Mouse (Mus musculus) neural tube, embryonic 11.5 days (tissue): Measurements from ENCODE around the gene Ifitm6. TPM values are rescaled to one million over a fixed set of nuclear protein-coding genes. Genes with fewer than 3 reads are reported as not detected.
"Not testable (repeated sequence)": the region's sequence is repeated elsewhere in the genome, so short reads cannot be mapped to it uniquely, and the experiment has no call there.

Experiments used
- ATAC-seq: fragments of 200-750 bp; cut with Nextera tagmentation; 2 replicates; pipeline ENCODE4 v1.8.0; 2017; ENCODE audit warnings: moderate number of reproducible peaks, mild to moderate bottlenecking, moderate TSS enrichment, moderate library complexity; ENCODE audit not compliant: insufficient read depth, low FRiP score, low TSS enrichment
- DNase-seq: peaks from one replicate; pipeline ENCODE4 v3.0.0-alpha.2; 2015; ENCODE audit warnings: low spot score
- H3K27ac ChIP-seq: fragments of 300-500 bp; sonication (generic); 2 replicates; pipeline ENCODE4 v1.5.1; 2014; ENCODE audit warnings: low read depth, mild to moderate bottlenecking, low read length
- H3K27me3 ChIP-seq: fragments of 300-500 bp; sonication (generic); 2 replicates; pipeline ENCODE4 v1.6.1; 2014; ENCODE audit warnings: mild to moderate bottlenecking, low read length, mixed read lengths; ENCODE audit not compliant: control insufficient read depth, insufficient read depth
- H3K36me3 ChIP-seq: fragments of 300-500 bp; sonication (generic); 2 replicates; pipeline ENCODE4 v1.6.1; 2014; ENCODE audit warnings: mild to moderate bottlenecking, low read length, moderate library complexity, mixed read lengths; ENCODE audit not compliant: control insufficient read depth, insufficient read depth
- H3K4me1 ChIP-seq: fragments of 300-500 bp; sonication (generic); 2 replicates; pipeline ENCODE4 v1.6.1; 2014; ENCODE audit warnings: low read length, mixed read lengths; ENCODE audit not compliant: control insufficient read depth, insufficient read depth
- H3K4me2 ChIP-seq: fragments of 300-500 bp; sonication (generic); 2 replicates; pipeline ENCODE4 v1.6.1; 2014; ENCODE audit warnings: low read depth, mild to moderate bottlenecking, moderate library complexity
- H3K4me3 ChIP-seq: fragments of 300-500 bp; sonication (generic); 2 replicates; pipeline ENCODE4 v1.5.1; 2014; ENCODE audit warnings: low read depth, low read length
- H3K9ac ChIP-seq: fragments of 300-500 bp; sonication (generic); 2 replicates; pipeline ENCODE4 v1.6.1; 2014; ENCODE audit warnings: mild to moderate bottlenecking, low read length
- H3K9me3 ChIP-seq: fragments of 300-500 bp; sonication (generic); 2 replicates; pipeline ENCODE4 v1.6.1; 2016; ENCODE audit warnings: low read length; ENCODE audit not compliant: control insufficient read depth
- WGBS: fragments of 180-500 bp; shearing (Covaris S2); extraction: QIAGEN DNeasy Blood & Tissue Kit; methylation state at CpG from one replicate; pipeline ENCODE4 v1.1.7; 2014; 5-methylcytosine and 5-hydroxymethylcytosine counted together
- polyA plus RNA-seq: library from polyadenylated mRNA; unstranded; fragments of >200 nt; fragmentation: Nextera tagmentation; extraction: Ambion mirVana; gene quantifications from 2 replicates; pipeline ENCODE4 v1.2.1, GENCODE M21; 2014

The Ifitm6 gene
- not detected in 2 replicates for polyA plus RNA-seq

- not testable (repeated sequence) for ATAC-seq, H3K27me3 ChIP-seq
Observed at GRCm38 (mm10) chr7:141017824-141018223, at the start of gene Ifitm6. Gene Ifitm6, minus strand, starts transcription at chr7:141017924.

GRCm38 (mm10) chr7:141064576-141064975 lies 46.9 kb upstream of the Ifitm6 start:
- peaks cover 14% of the 10 kb centered on the region for H3K36me3 ChIP-seq
- no peaks in the 10 kb centered on the region for H3K9me3 ChIP-seq
- no peak for DNase-seq
- H3K27me3 ChIP-seq = no peaks in the 10 kb centered on the region
- H3K4me2 ChIP-seq = no peak overlapping the region
- 96% methylated on average over 7 of the region's 7 CpGs for WGBS
- no peak overlapping the region for H3K27ac ChIP-seq
- no peak overlapping the region for H3K9ac ChIP-seq
- H3K4me1 ChIP-seq = peaks cover 12% of the 10 kb centered on the region
- H3K4me3 ChIP-seq = no peak overlapping the region
- ATAC-seq = no peak

More at GRCm38 (mm10) chr7:141017824-141018223, at the start of gene Ifitm6:
- H3K9ac ChIP-seq, H3K4me2 ChIP-seq, DNase-seq, H3K4me1 ChIP-seq, H3K36me3 ChIP-seq, H3K4me3 ChIP-seq, H3K9me3 ChIP-seq, H3K27ac ChIP-seq: not testable (repeated sequence)
- 88% methylated on average over 1 of the region's 1 CpGs for WGBS

GRCm38 (mm10) chr7:141064175-141064574 lies 46.5 kb upstream of the Ifitm6 start:
- H3K36me3 ChIP-seq = peaks cover 14% of the 10 kb centered on the region
- H3K27ac ChIP-seq = no peak overlapping the region
- H3K27me3 ChIP-seq = no peaks in the 10 kb centered on the region
- no peaks in the 10 kb centered on the region for H3K9me3 ChIP-seq
- WGBS = 94% methylated on average over 7 of the region's 7 CpGs
- H3K9ac ChIP-seq = no peak overlapping the region
- no peak overlapping the region for H3K4me3 ChIP-seq
- H3K4me1 ChIP-seq = peaks cover 12% of the 10 kb centered on the region
- no peak overlapping the region for H3K4me2 ChIP-seq
- DNase-seq (no peak), ATAC-seq (no peak)

- Histone ChIP-seq H3K36me3 (peaks cover 14% of the 10 kb centered on the region), H3K9ac (no peak overlapping the region), H3K4me1 (peaks cover 12% of the 10 kb centered on the region), H3K4me3 (no peak overlapping the region), H3K27me3 (no peaks in the 10 kb centered on the region), H3K27ac (no peak overlapping the region), H3K9me3 (no peaks in the 10 kb centered on the region), H3K4me2 (no peak overlapping the region)
- 87% methylated on average over 3 of the region's 3 CpGs for WGBS
- DNase-seq (no peak), ATAC-seq (no peak)
Observed at GRCm38 (mm10) chr7:141063353-141063752, 45.6 kb upstream of the Ifitm6 start.

GRCm38 (mm10) chr7:141062525-141062924 lies 44.8 kb upstream of the Ifitm6 start:
- 84% methylated on average over 7 of the region's 7 CpGs for WGBS

GRCm38 (mm10) chr7:141061269-141061692 lies 43.6 kb upstream of the Ifitm6 start:
- H3K4me1 ChIP-seq = peaks cover 12% of the 10 kb centered on the region
- peaks cover 7% of the 10 kb centered on the region; the same call in 1 of the 2 replicates for H3K36me3 ChIP-seq
- H3K27me3 ChIP-seq = no peaks in the 10 kb centered on the region
- H3K27ac ChIP-seq = peak overlapping the region; percentile 75
- DNase-seq (peak; percentile 58), ATAC-seq (peak; percentile 72)
- H3K4me3 ChIP-seq = peak overlapping the region; percentile 79
- H3K9me3 ChIP-seq = no peaks in the 10 kb centered on the region
- peak overlapping the region; percentile 92 for H3K4me2 ChIP-seq
- H3K9ac ChIP-seq = peak overlapping the region; percentile 90
- 0% methylated on average over 37 of the region's 37 CpGs for WGBS

More at GRCm38 (mm10) chr7:141062525-141062924, 44.8 kb upstream of the Ifitm6 start:
- H3K4me3 ChIP-seq = no peak overlapping the region
- no peak overlapping the region for H3K27ac ChIP-seq
- H3K9ac ChIP-seq = peak overlapping the region; percentile 19
- peaks cover 7% of the 10 kb centered on the region; the same call in 1 of the 2 replicates for H3K36me3 ChIP-seq
- no peak for ATAC-seq
- H3K9me3 ChIP-seq = no peaks in the 10 kb centered on the region
- peaks cover 12% of the 10 kb centered on the region for H3K4me1 ChIP-seq
- H3K4me2 ChIP-seq = no peak overlapping the region
- DNase-seq = no peak
- H3K27me3 ChIP-seq = no peaks in the 10 kb centered on the region

GRCm38 (mm10) chr7:141060426-141061242 lies 42.9 kb upstream of the Ifitm6 start, which contains the start of gene B4galnt4:
Gene B4galnt4, plus strand, starts transcription at chr7:141061104.
- DNase-seq (peak; percentile 93), ATAC-seq (peak; percentile 98)
- H3K27me3 ChIP-seq = no peaks in the 10 kb centered on the region
- peaks cover 12% of the 10 kb centered on the region for H3K4me1 ChIP-seq
- WGBS = 1% methylated on average over 68 of the region's 72 CpGs
- peak within 1 kb of the TSS; percentile 79 for H3K4me3 ChIP-seq
- peak within 1 kb of the TSS; percentile 90 for H3K9ac ChIP-seq
- no peaks in the 10 kb centered on the region for H3K9me3 ChIP-seq
- peak within 1 kb of the TSS; percentile 75 for H3K27ac ChIP-seq
- peaks cover 7% of the 10 kb centered on the region; the same call in 1 of the 2 replicates for H3K36me3 ChIP-seq
- peak within 1 kb of the TSS; percentile 92 for H3K4me2 ChIP-seq

GRCm38 (mm10) chr7:141059929-141060328 lies 42.2 kb upstream of the Ifitm6 start:
- no peak for ATAC-seq
- H3K9me3 ChIP-seq = no peaks in the 10 kb centered on the region
- H3K36me3 ChIP-seq = peaks cover 6% of the 10 kb centered on the region; the same call in 1 of the 2 replicates
- WGBS = 71% methylated on average over 2 of the region's 2 CpGs
- no peaks in the 10 kb centered on the region for H3K27me3 ChIP-seq
- DNase-seq = no peak
- no peak overlapping the region for H3K27ac ChIP-seq
- H3K4me2 ChIP-seq = peak overlapping the region; percentile 92
- peaks cover 12% of the 10 kb centered on the region for H3K4me1 ChIP-seq
- H3K9ac ChIP-seq = peak overlapping the region; percentile 90
- H3K4me3 ChIP-seq = peak overlapping the region; percentile 79
